8 mouse cellular contexts compared by ENCODE assay signal in genomic region chr4:105110684-105111035, GRCm38 (mm10). TPM values are rescaled to one million over a fixed set of nuclear protein-coding genes. Genes with fewer than 3 reads are reported as not detected.
A peak's percentile ranks its signal among the peaks of the same experiment; 100 is the strongest.
DNase-seq lines count a peak whose midpoint lies in the region; ATAC-seq lines count a peak whose summit lies in the region.

No protein-coding gene starts in this region.

- no peak for ATAC-seq in kidney, embryonic 14.5 days (ENCODE audit: low FRiP score, low TSS enrichment)
- no peak for ATAC-seq in hindbrain, embryonic 13.5 days (ENCODE audit: low FRiP score)
- peak; percentile 47; the same call in 1 of the 2 replicates for ATAC-seq in midbrain, embryonic 16.5 days

- DNase-seq in kidney, adult 8-10 months = no peak
- DNase-seq in embryonic facial prominence, embryonic 10.5 days (ENCODE audit: low spot score) = no peak
- DNase-seq in adrenal gland, adult 8-10 months = no peak
- no peak for DNase-seq in left cerebral cortex, postnatal 25 days (ENCODE audit: low spot score in 2 of 2)
- no peak for DNase-seq in adrenal gland, postnatal 14 days

- no peak overlapping the region for H3K27ac ChIP-seq in kidney, embryonic 14.5 days (ENCODE audit: low read depth, low read length)
- H3K27ac ChIP-seq in embryonic facial prominence, embryonic 10.5 days (replicated peaks) = no peak overlapping the region
- H3K27ac ChIP-seq in hindbrain, embryonic 13.5 days = peak overlapping the region; percentile 94
- peak overlapping the region; percentile 92 for H3K27ac ChIP-seq in midbrain, embryonic 16.5 days (ENCODE audit: low read length)

- intact Hi-C loops in left cerebral cortex, postnatal 25 days (cut with DNase I) = no loop called here

- no peak overlapping the region for H3K9ac ChIP-seq in kidney, embryonic 14.5 days (ENCODE audit: low read depth, low read length)
- H3K9ac ChIP-seq in hindbrain, embryonic 13.5 days = peak overlapping the region; percentile 92
- H3K9ac ChIP-seq in midbrain, embryonic 16.5 days (ENCODE audit: low read depth, low read length) = peak overlapping the region; percentile 95

- peaks cover 14% of the 10 kb centered on the region for H3K27me3 ChIP-seq in kidney, embryonic 14.5 days (ENCODE audit: control insufficient read depth, insufficient read depth, low read length)
- peaks cover 41% of the 10 kb centered on the region for H3K27me3 ChIP-seq in embryonic facial prominence, embryonic 10.5 days (replicated peaks; ENCODE audit: low read depth, poor library complexity, severe bottlenecking)
- H3K27me3 ChIP-seq in hindbrain, embryonic 13.5 days = no peaks in the 10 kb centered on the region
- no peaks in the 10 kb centered on the region for H3K27me3 ChIP-seq in midbrain, embryonic 16.5 days (ENCODE audit: control insufficient read depth, insufficient read depth, low read depth, low read length)

- H3K4me3 ChIP-seq in kidney, embryonic 14.5 days (ENCODE audit: low read length) = peak overlapping the region; percentile 76; the same call in 1 of the 2 replicates
- H3K4me3 ChIP-seq in embryonic facial prominence, embryonic 10.5 days = peak overlapping the region; percentile 82
- H3K4me3 ChIP-seq in hindbrain, embryonic 13.5 days = peak overlapping the region; percentile 79
- H3K4me3 ChIP-seq in midbrain, embryonic 16.5 days (ENCODE audit: low read depth, low read length) = peak overlapping the region; percentile 82

- 62% methylated on average over 4 of the region's 4 CpGs for WGBS in kidney, embryonic 14.5 days
- WGBS in embryonic facial prominence, embryonic 10.5 days = 57% methylated on average over 4 of the region's 4 CpGs
- WGBS in hindbrain, embryonic 13.5 days = 47% methylated on average over 4 of the region's 4 CpGs
- WGBS in midbrain, embryonic 16.5 days = 54% methylated on average over 4 of the region's 4 CpGs

- H3K36me3 ChIP-seq in kidney, embryonic 14.5 days (ENCODE audit: control insufficient read depth, insufficient read depth, low read length) = no peaks in the 10 kb centered on the region
- no peaks in the 10 kb centered on the region for H3K36me3 ChIP-seq in embryonic facial prominence, embryonic 10.5 days (replicated peaks)
- no peaks in the 10 kb centered on the region for H3K36me3 ChIP-seq in hindbrain, embryonic 13.5 days
- no peaks in the 10 kb centered on the region for H3K36me3 ChIP-seq in midbrain, embryonic 16.5 days (ENCODE audit: control insufficient read depth, insufficient read depth, low read length)

- H3K4me2 ChIP-seq in kidney, embryonic 14.5 days (replicated peaks; ENCODE audit: low read depth, low read length) = peak overlapping the region; percentile 97
- H3K4me2 ChIP-seq in hindbrain, embryonic 13.5 days = peak overlapping the region; percentile 84
- peak overlapping the region; percentile 60 for H3K4me2 ChIP-seq in midbrain, embryonic 16.5 days (ENCODE audit: low read length)

- peaks cover 5% of the 10 kb centered on the region; the same call in 1 of the 2 replicates for H3K4me1 ChIP-seq in kidney, embryonic 14.5 days (ENCODE audit: control insufficient read depth, insufficient read depth, low read length)
- H3K4me1 ChIP-seq in embryonic facial prominence, embryonic 10.5 days = peaks cover 21% of the 10 kb centered on the region
- peaks cover 27% of the 10 kb centered on the region for H3K4me1 ChIP-seq in hindbrain, embryonic 13.5 days (replicated peaks)
- peaks cover 17% of the 10 kb centered on the region for H3K4me1 ChIP-seq in midbrain, embryonic 16.5 days (ENCODE audit: control insufficient read depth, insufficient read depth, low read length)

- no peaks in the 10 kb centered on the region for H3K9me3 ChIP-seq in kidney, embryonic 14.5 days (ENCODE audit: control insufficient read depth, low read length)
- no peaks in the 10 kb centered on the region for H3K9me3 ChIP-seq in embryonic facial prominence, embryonic 10.5 days
- no peaks in the 10 kb centered on the region for H3K9me3 ChIP-seq in hindbrain, embryonic 13.5 days
- H3K9me3 ChIP-seq in midbrain, embryonic 16.5 days (replicated peaks; ENCODE audit: control insufficient read depth, low read length, poor library complexity, severe bottlenecking) = no peaks in the 10 kb centered on the region

RNA-seq across cellular contexts. Expression of gene Prkaa2, which starts 1.0 kb away (rescaled TPM):
- polyA plus RNA-seq in kidney, embryonic 14.5 days (2014; fragmentation: Nextera tagmentation; extraction: Ambion mirVana) = 2.8 and 5.5 TPM in 2 replicates
- polyA plus RNA-seq in embryonic facial prominence, embryonic 10.5 days (2016; fragmentation: Nextera tagmentation; extraction: Ambion mirVana) = 1.1 and 1.3 TPM in 2 replicates
- 11.5 and 11.9 TPM in 2 replicates for polyA plus RNA-seq in hindbrain, embryonic 13.5 days (2015; fragmentation: Nextera tagmentation; extraction: Ambion mirVana)
- polyA plus RNA-seq in midbrain, embryonic 16.5 days (2015; fragmentation: Nextera tagmentation; extraction: Ambion mirVana) = 17.7 and 18.6 TPM in 2 replicates
- total RNA-seq in adrenal gland, adult 8-10 months (2022) = 10 to 100 TPM in 2 of 4 experiments, 1 to 10 TPM in 2; 7.5 to 10.4 (median 9.2) TPM
- total RNA-seq in left cerebral cortex, postnatal 25 days (2021) = 10 to 100 TPM; 31.0 to 31.6 TPM
- 6.5 and 7.6 TPM in 2 replicates for total RNA-seq in adrenal gland, postnatal 14 days (2021)

RNA-seq across cellular contexts. Expression of gene Plpp3, which starts 46.5 kb away (rescaled TPM):
- polyA plus RNA-seq in kidney, embryonic 14.5 days (2014; fragmentation: Nextera tagmentation; extraction: Ambion mirVana) = 41.6 and 53.0 TPM in 2 replicates
- polyA plus RNA-seq in embryonic facial prominence, embryonic 10.5 days (2016; fragmentation: Nextera tagmentation; extraction: Ambion mirVana) = 67.6 and 77.1 TPM in 2 replicates
- polyA plus RNA-seq in hindbrain, embryonic 13.5 days (2015; fragmentation: Nextera tagmentation; extraction: Ambion mirVana) = 79.0 and 81.9 TPM in 2 replicates
- 71.7 and 102 TPM in 2 replicates for polyA plus RNA-seq in midbrain, embryonic 16.5 days (2015; fragmentation: Nextera tagmentation; extraction: Ambion mirVana)
- 100 to 1,000 TPM; 211 to 349 (median 255) TPM for total RNA-seq in adrenal gland, adult 8-10 months (2022)
- 100 to 1,000 TPM; 163 to 170 TPM for total RNA-seq in left cerebral cortex, postnatal 25 days (2021)
- 190 and 195 TPM in 2 replicates for total RNA-seq in adrenal gland, postnatal 14 days (2021)

Comparison
In these comparisons a context has a peak if more than half of its experiments do, and no peak if none do; other contexts are left out.
1. H3K27ac ChIP-seq: peak in hindbrain, embryonic 13.5 days (single experiment) and midbrain, embryonic 16.5 days (single experiment); none in kidney, embryonic 14.5 days (single experiment) and embryonic facial prominence, embryonic 10.5 days (single experiment).
2. Peak in every context shown above with its lines, with median percentiles within 50 percentile points of each other: H3K4me2 ChIP-seq and H3K4me3 ChIP-seq.